Mouse (Mus musculus) cortical plate, adult 2 months (tissue): Measurements from ENCODE around the gene Wipi1. TPM values are rescaled to one million over a fixed set of nuclear protein-coding genes. Genes with fewer than 3 reads are reported as not detected.
"Not testable (repeated sequence)": the region's sequence is repeated elsewhere in the genome, so short reads cannot be mapped to it uniquely, and the experiment has no call there.

ENCODE experiments used
- H3K27ac ChIP-seq: fragments of 200-500 bp; 2 replicates; pipeline ENCODE4 v1.5.1; 2012; ENCODE audit warnings: low read length, control low read depth, inconsistent platforms; ENCODE audit not compliant: insufficient read depth
- H3K4me1 ChIP-seq: fragments of 200-500 bp; 2 replicates; pipeline ENCODE4 v1.6.1; 2011; ENCODE audit warnings: low read length; ENCODE audit not compliant: control insufficient read depth, insufficient read depth
- H3K4me3 ChIP-seq: fragments of 200-500 bp; 2 replicates; pipeline ENCODE4 v1.5.1; 2011; ENCODE audit warnings: mild to moderate bottlenecking, low read length, control low read depth; ENCODE audit not compliant: insufficient read depth
- CTCF ChIP-seq: fragments of 200-500 bp; IDR thresholded peaks from 2 replicates; pipeline ENCODE4 v1.5.1; 2011; ENCODE audit warnings: mild to moderate bottlenecking, control low read depth, low read length; ENCODE audit not compliant: insufficient read depth; ENCODE audit errors: extremely low read depth
- POLR2A ChIP-seq: fragments of 200-500 bp; IDR thresholded peaks from 2 replicates; pipeline ENCODE4 v1.6.1; 2011; ENCODE audit warnings: mild to moderate bottlenecking, low read length, control low read depth; ENCODE audit not compliant: insufficient read depth; ENCODE audit errors: extremely low read depth
- polyA plus RNA-seq: library from polyadenylated mRNA; depleted of rRNA; stranded (reverse); fragments of >200 nt; gene quantifications from 2 replicates; pipeline ENCODE4 v1.2.3, GENCODE M21; 2012; rRNA removed

Wipi1 gene
- 19.6 and 20.2 TPM in 2 replicates for polyA plus RNA-seq

DNA sequence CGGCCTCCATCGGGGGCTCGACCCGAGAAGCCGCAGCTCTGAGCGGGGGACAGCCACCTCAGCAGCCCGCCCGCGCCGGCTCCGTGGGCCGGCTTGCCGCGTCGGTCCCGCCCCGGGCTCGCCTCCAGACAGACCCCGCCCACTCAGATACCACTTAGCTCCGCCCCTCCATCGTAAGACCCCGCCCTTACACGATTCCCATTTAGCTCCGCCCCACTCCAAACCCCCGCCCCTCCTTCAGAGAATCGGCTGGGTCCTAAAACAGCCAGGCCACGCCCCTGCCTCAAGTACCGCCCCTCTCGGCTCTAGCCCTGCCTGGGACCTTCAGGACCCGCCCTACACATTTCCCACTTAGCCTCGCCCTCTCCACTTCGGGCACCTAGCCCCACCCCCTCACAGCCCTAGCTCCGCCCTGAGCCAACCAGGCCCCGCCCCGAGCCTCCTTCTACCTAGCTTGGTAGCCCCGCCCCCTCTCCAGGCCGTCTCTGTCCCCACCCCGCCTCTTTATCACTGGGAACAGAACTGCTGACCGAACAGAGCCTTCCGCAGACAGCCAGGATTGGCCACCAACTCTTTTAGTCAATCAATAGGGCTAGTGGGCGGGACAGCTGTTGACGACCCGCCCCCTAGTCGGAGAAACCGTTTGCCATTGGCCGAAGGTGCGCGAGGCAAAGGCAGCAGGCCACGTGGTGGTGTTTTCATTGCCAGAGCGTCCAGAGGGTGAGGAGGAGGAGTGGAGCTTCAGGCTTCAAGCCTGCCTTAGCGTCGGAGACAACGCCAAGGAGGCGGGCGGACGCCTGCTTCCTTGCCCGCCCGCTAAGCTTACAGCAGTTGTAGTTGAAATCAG, at the start of gene Wipi1:
Gene Wipi1 (minus strand): TSS at position 665 of the 847 bp plus-strand sequence.
- H3K4me3 ChIP-seq, result peak within 1 kb of the TSS; percentile 78
- TF ChIP-seq CTCF (no peak), POLR2A (peak; percentile 89; the same call in 1 of the 2 replicates)
- H3K27ac ChIP-seq, result peak within 1 kb of the TSS; percentile 72
- peaks cover 6% of the 10 kb centered on the region; the same call in 1 of the 2 replicates for H3K4me1 ChIP-seq

DNA sequence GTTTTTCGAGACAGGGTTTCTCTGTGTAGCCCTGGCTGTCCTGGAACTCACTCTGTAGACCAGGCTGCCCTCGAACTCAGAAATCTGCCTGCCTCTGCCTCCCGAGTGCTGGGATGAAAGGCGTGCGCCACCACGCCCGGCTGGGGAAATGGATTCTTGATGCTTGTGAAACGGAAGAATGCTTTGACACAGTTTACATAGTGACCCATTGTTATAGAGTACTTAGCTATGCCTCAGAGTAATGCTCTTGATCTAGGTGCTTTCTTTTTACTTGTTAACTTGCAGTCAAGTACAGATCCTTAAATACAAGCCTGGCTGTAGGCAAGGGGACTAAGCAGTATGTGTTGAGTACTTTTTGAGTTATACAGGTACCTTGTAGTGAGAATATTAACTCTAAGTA, 48.8 kb upstream of the Wipi1 start:
- not testable (repeated sequence) for H3K27ac ChIP-seq, H3K4me1 ChIP-seq, H3K4me3 ChIP-seq

- H3K27ac ChIP-seq, result no peak overlapping the region
- no peak overlapping the region for H3K4me3 ChIP-seq
- peaks cover 12% of the 10 kb centered on the region; the same call in 1 of the 2 replicates for H3K4me1 ChIP-seq
- TF ChIP-seq CTCF (no peak), POLR2A (no peak)
These were observed 44.5 kb upstream of the Wipi1 start for GRCm38 (mm10) chr11:109656232-109656631.

GRCm38 (mm10) chr11:109654581-109654980, 42.8 kb upstream of the Wipi1 start:
- no peak overlapping the region; the same call in 1 of the 2 replicates for H3K4me3 ChIP-seq
- TF ChIP-seq POLR2A, result no peak
- no peak for TF ChIP-seq CTCF

DNA sequence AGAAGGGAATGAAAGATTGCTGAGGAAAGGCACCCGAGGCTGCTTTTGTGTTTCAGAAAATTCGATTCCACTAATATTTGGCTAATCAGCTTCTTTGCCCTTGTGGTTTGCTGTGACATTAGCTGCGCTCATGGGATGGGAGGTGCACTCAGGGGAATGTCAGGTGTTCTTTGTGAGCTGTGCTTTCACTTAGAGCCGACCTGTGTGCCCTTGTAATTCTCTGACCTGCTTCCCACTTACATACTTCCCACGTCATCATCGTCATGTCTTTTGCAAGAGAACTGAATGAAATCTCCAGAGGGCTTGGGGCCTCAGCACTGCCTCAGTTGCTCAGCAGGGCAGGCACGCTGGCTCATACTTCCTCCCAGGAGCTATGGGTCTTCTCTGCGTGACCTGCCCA, 41.4 kb upstream of the Wipi1 start:
- H3K4me3 ChIP-seq, result peak overlapping the region; percentile 42
- TF ChIP-seq CTCF (no peak), POLR2A (no peak)
- H3K4me1 ChIP-seq, result peaks cover 11% of the 10 kb centered on the region
- H3K27ac ChIP-seq, result no peak overlapping the region

More at GRCm38 (mm10) chr11:109654581-109654980, 42.8 kb upstream of the Wipi1 start:
- H3K4me1 ChIP-seq, result peaks cover 10% of the 10 kb centered on the region; the same call in 1 of the 2 replicates
- no peak overlapping the region for H3K27ac ChIP-seq

GRCm38 (mm10) chr11:109652505-109652904, 40.7 kb upstream of the Wipi1 start:
- Histone ChIP-seq H3K4me3 (peak overlapping the region; percentile 42), H3K4me1 (peaks cover 11% of the 10 kb centered on the region), H3K27ac (no peak overlapping the region)
- TF ChIP-seq CTCF (no peak), POLR2A (no peak)

- peak overlapping the region; percentile 86 for H3K27ac ChIP-seq
- TF ChIP-seq CTCF (no peak), POLR2A (no peak)
- H3K4me1 ChIP-seq, result peaks cover 11% of the 10 kb centered on the region
- H3K4me3 ChIP-seq, result peak overlapping the region; percentile 42
These were observed 39.8 kb upstream of the Wipi1 start for GRCm38 (mm10) chr11:109651566-109652024.

GRCm38 (mm10) chr11:109650788-109651565, 39.2 kb upstream of the Wipi1 start:
- peak overlapping the region; percentile 42 for H3K4me3 ChIP-seq
- TF ChIP-seq POLR2A, result peak; percentile 92
- no peak for TF ChIP-seq CTCF
- H3K4me1 ChIP-seq, result peaks cover 11% of the 10 kb centered on the region
- peak overlapping the region; percentile 99 for H3K27ac ChIP-seq

DNA sequence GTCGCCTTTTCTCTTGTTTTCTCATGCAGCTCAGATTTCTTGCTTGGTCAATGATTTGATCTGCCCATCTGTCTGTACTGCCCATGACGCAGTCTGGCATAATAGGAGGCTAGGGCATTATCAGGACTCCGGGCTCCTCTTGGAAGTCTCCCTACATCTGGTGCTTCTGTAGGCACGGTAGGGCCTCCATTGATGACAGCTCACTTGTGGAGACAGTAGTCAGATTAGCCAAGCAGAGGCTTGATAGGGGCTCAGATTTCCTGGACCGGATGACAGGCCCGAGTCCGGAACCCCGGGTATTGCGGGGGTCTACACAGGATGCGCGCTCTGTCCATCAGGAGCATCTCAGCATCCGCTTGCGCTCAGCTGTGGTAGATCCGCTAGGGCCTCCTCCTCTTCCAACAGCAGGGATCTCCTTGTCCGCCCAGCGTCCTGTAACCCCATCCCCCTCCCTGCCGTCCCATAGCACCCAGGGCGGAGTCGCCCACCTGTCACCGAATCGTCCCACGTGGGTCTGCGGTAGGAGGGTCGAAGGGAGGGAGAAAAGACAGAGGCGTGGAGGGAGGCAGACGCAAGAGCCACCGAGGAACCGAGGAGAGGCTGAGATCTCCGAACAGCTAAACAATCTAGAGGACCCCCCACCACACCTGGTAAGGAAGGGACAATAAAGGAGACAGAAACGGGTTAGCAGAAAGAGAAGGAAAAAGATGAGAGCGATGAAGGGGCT, 38.4 kb upstream of the Wipi1 start:
- Histone ChIP-seq H3K4me3 (peak overlapping the region; percentile 42), H3K4me1 (peaks cover 11% of the 10 kb centered on the region), H3K27ac (peak overlapping the region; percentile 85)
- TF ChIP-seq CTCF, result no peak
- peak; percentile 87 for TF ChIP-seq POLR2A
